Mouse (Mus musculus) liver, adult 2 months (tissue): ENCODE measurements around the gene Lmf1. TPM values are rescaled to one million over a fixed set of nuclear protein-coding genes. Genes with fewer than 3 reads are reported as not detected.

ENCODE experiments used
- DNase-seq: peaks from one replicate; pipeline ENCODE4 v3.0.0-alpha.2; 2011; ENCODE audit warnings: low read depth, low spot score; ENCODE audit errors: extremely low read depth
- H3K27ac ChIP-seq: fragments of 200-500 bp; replicated peaks from 2 replicates; pipeline ENCODE4 v1.5.1; 2012; ENCODE audit warnings: low read depth, mild to moderate bottlenecking, control low read depth, inconsistent platforms, low read length; ENCODE audit not compliant: insufficient read depth
- H3K27me3 ChIP-seq: fragments of 200-500 bp; 2 replicates; pipeline ENCODE4 v1.6.1; 2012; ENCODE audit warnings: mild to moderate bottlenecking, moderate library complexity, low read length, inconsistent platforms; ENCODE audit not compliant: control insufficient read depth, insufficient read depth
- H3K36me3 ChIP-seq: fragments of 200-500 bp; 2 replicates; pipeline ENCODE4 v1.6.1; 2012; ENCODE audit warnings: low read length, inconsistent platforms; ENCODE audit not compliant: control insufficient read depth, insufficient read depth
- H3K4me1 ChIP-seq: fragments of 200-500 bp; 2 replicates; pipeline ENCODE4 v1.6.1; 2011; ENCODE audit warnings: low read length; ENCODE audit not compliant: control insufficient read depth, insufficient read depth
- H3K4me3 ChIP-seq: fragments of 200-500 bp; 2 replicates; pipeline ENCODE4 v1.5.1; 2011; ENCODE audit warnings: low read depth, mild to moderate bottlenecking, control low read depth, low read length, moderate library complexity; ENCODE audit not compliant: insufficient read depth
- H3K79me2 ChIP-seq: fragments of 200-500 bp; 2 replicates; pipeline ENCODE4 v1.6.1; 2012; ENCODE audit warnings: inconsistent platforms, mild to moderate bottlenecking, low read length, moderate library complexity; ENCODE audit not compliant: control insufficient read depth, insufficient read depth
- H3K9ac ChIP-seq: fragments of 200-500 bp; 2 replicates; pipeline ENCODE4 v1.6.1; 2012; ENCODE audit warnings: low read depth, mild to moderate bottlenecking, control low read depth, inconsistent platforms, low read length
- CTCF ChIP-seq: fragments of 200-500 bp; IDR thresholded peaks from 2 replicates; pipeline ENCODE4 v1.5.1; 2011; ENCODE audit warnings: low read depth, low read length, control low read depth
- POLR2A ChIP-seq: fragments of 200-500 bp; IDR thresholded peaks from 2 replicates; pipeline ENCODE4 v1.6.1; 2011; ENCODE audit warnings: low read length, control low read depth; ENCODE audit not compliant: insufficient read depth; ENCODE audit errors: extremely low read depth
- WGBS: fragments of 180-500 bp; shearing (Covaris S2); methylation state at CpG from one replicate; pipeline ENCODE4 v1.1.7; 2018; 5-methylcytosine and 5-hydroxymethylcytosine counted together
- polyA plus RNA-seq: library from polyadenylated mRNA; depleted of rRNA; stranded (reverse); fragments of >200 nt; gene quantifications from 2 replicates; pipeline ENCODE4 v1.2.3, GENCODE M21; 2012
- total RNA-seq: library from RNA; depleted of rRNA; stranded (reverse); fragments of >200 nt; gene quantifications from 2 replicates; pipeline ENCODE4 v1.2.3, GENCODE M21; 2014

The Lmf1 gene
- total and polyA plus RNA-seq, 2 experiments, result 26.9 to 38.4 TPM

DNA sequence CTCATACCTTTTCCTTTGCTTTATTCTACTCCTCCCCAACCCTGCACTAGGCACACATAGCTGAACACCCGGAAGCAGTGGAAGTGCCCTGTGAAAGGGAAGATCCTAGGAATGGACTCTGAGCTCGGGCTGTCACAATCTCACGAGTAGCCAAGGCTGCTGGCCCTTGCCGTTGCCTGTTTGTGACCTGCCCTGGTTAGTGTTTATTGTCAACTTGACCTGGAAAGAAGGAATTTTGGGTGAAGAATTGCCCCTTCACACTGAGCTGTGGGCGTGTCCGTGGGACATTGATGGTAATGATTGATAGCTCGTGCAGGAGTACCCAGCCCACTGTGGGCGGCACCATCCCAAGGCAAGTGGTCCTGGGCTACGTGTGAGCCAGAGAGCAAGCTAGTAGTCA, 5.8 kb downstream of the Lmf1 start:
- no peak overlapping the region for H3K4me3 ChIP-seq
- peaks cover 14% of the 10 kb centered on the region; the same call in 1 of the 2 replicates for H3K36me3 ChIP-seq
- no peaks in the 10 kb centered on the region for H3K27me3 ChIP-seq
- peak; percentile 83 for DNase-seq
- H3K27ac ChIP-seq, result 0 out of 2 replicates have a peak overlapping the region, but pooled peaks have one; percentile 15
- no peak overlapping the region for H3K9ac ChIP-seq
- TF ChIP-seq CTCF, result no peak
- TF ChIP-seq POLR2A, result no peak
- H3K4me1 ChIP-seq, result peaks cover 3% of the 10 kb centered on the region; the same call in 1 of the 2 replicates
- 53% methylated on average over 9 of the region's 9 CpGs for WGBS
- no peaks in the 10 kb centered on the region for H3K79me2 ChIP-seq

DNA sequence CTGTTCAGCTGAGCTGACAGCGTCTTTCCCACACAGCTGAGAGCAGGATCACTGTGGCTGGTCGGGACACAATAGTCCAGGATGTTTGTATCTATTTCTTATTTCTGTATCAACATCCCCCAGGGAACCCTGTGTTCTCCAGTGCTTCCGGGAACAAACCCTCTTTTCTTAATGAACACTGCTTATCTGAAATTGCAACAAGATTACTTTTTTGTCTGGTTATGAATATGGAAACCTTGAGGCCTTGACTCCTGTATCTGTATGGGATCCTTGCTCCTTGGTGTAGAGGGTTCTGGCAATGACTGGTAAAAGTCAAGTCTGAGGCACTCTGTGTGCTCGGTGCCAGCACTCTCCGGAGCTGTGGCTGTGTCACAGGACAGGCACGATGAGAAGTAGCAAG, 11.2 kb downstream of the Lmf1 start:
- no peak for DNase-seq
- H3K9ac ChIP-seq, result no peak overlapping the region
- no peaks in the 10 kb centered on the region for H3K27me3 ChIP-seq
- H3K4me1 ChIP-seq, result no peaks in the 10 kb centered on the region
- no peak overlapping the region for H3K27ac ChIP-seq
- no peaks in the 10 kb centered on the region for H3K79me2 ChIP-seq
- WGBS, result 87% methylated on average over 6 of the region's 6 CpGs
- TF ChIP-seq POLR2A, result no peak
- TF ChIP-seq CTCF, result no peak
- peaks cover 14% of the 10 kb centered on the region; the same call in 1 of the 2 replicates for H3K36me3 ChIP-seq
- H3K4me3 ChIP-seq, result no peak overlapping the region

DNA sequence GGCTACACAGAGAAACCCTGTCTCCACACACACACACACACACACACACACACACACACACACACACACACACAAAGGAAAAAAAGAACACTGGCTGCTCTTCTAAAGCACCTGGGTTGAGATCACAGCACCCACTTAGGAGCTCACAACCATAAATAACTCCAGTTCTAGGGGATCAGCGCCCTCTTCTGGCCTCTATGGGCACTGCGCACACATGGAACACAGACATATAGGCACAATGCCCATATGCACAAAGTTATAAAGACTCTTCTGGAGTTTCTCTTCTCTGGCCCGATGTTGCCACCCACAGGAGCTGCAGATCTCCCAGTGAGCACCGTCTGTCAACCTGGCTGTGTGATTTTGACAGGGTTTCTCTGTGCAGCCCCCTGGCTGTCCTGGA, 12.1 kb downstream of the Lmf1 start:
- no peak for DNase-seq

DNA sequence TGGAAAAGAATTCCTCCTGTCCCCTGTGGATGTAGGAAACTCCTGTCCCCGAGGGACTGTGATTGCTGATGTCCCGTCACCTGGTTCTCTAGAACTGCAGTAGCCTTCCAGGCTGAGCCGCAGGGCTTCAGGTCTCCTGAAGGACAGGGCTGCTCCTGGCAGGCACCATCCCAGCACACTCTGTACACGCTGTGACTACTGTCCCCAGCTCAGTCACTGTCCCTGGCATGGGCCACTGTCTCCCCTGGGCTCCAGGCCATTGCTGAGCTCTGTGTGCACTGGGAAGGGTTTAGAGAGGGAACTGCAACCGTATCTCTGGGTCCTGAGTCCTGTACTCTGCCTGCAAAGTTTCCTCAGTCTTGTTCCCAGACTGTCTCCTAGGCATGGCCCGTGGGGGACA, 13.5 kb downstream of the Lmf1 start:
- WGBS, result 93% methylated on average over 6 of the region's 6 CpGs
- Histone ChIP-seq H3K4me1 (no peaks in the 10 kb centered on the region), H3K9ac (no peak overlapping the region), H3K4me3 (no peak overlapping the region), H3K27ac (no peak overlapping the region), H3K79me2 (no peaks in the 10 kb centered on the region), H3K27me3 (no peaks in the 10 kb centered on the region), H3K36me3 (peaks cover 10% of the 10 kb centered on the region; the same call in 1 of the 2 replicates)
- no peak for TF ChIP-seq CTCF
- TF ChIP-seq POLR2A, result no peak
- no peak for DNase-seq

More for the DNA sequence above, 12.1 kb downstream of the Lmf1 start:
- H3K4me3 ChIP-seq, result no peak overlapping the region
- no peak overlapping the region for H3K27ac ChIP-seq
- 90% methylated on average over 4 of the region's 4 CpGs for WGBS
- no peaks in the 10 kb centered on the region for H3K4me1 ChIP-seq
- H3K36me3 ChIP-seq, result peaks cover 14% of the 10 kb centered on the region; the same call in 1 of the 2 replicates
- H3K27me3 ChIP-seq, result no peaks in the 10 kb centered on the region
- TF ChIP-seq POLR2A (no peak), CTCF (peak; percentile 24; the same call in 1 of the 2 replicates)
- no peak overlapping the region for H3K9ac ChIP-seq
- H3K79me2 ChIP-seq, result no peaks in the 10 kb centered on the region

DNA sequence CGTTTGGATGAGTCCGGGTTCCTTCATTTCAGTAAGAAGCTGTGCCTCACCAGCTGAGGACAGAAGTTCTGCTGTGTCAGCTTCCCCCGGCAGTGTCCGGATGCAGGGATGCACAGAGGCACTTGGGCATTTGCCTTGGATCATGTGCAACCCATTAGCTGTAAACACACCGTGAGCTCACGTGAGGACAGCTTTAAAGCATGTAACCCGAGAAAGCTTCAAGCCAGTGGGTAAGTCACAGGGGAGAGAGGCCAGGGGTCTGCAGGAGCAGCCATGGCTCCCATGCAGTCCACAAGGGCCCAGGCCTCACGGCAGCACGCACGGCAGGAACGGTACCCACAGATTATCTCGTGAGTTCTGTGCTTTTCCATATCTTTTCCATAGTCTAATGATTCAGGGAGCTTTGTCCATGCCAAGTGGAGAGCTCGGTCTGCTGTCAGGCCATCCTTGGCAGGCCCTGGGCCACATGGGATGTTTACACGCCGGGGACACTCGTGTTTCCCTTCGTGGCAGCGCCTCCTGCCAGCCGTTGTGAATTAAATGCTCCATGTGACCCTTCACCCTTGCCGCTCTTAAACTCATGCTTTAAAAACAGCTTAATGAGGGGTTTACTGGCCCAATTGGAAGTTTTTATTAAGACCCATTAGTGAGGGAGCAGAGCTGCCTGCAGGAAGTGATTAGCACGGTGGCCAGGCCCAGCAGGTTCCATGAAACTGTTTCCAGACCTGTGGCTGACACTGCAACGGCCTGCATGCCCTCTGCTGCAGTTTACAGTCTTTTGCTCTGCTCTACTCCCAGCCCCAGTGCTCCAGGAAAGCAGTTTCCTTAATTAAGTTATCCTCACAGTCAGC, 14.8 kb downstream of the Lmf1 start:
- Histone ChIP-seq H3K4me3 (no peak overlapping the region), H3K79me2 (no peaks in the 10 kb centered on the region), H3K9ac (no peak overlapping the region), H3K36me3 (peaks cover 2% of the 10 kb centered on the region; the same call in 1 of the 2 replicates), H3K4me1 (no peaks in the 10 kb centered on the region), H3K27me3 (no peaks in the 10 kb centered on the region), H3K27ac (no peak overlapping the region)
- WGBS, result 76% methylated on average over 22 of the region's 22 CpGs
- no peak for DNase-seq
- no peak for TF ChIP-seq POLR2A
- no peak for TF ChIP-seq CTCF

DNA sequence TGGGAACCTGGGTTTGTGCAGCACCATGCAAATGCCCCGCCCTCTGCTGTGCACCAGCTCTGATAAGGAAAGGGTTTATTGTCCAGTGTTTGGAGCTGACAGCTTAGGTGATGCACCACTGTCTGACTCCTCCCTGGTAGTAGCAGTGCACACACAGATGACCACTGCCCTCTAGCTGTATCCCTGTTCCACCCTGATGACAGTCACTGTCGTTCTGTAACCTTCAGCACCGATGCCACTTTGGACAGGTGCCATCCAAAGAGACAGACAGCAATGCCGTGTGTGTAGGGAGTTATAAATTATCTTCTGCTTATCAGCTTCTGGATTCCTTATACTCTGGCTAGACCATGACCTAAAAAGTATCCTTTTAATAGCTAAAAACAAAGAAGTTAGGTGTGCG, 16.6 kb downstream of the Lmf1 start:
- Histone ChIP-seq H3K27me3 (no peaks in the 10 kb centered on the region), H3K27ac (no peak overlapping the region), H3K36me3 (peaks cover 2% of the 10 kb centered on the region; the same call in 1 of the 2 replicates), H3K79me2 (no peaks in the 10 kb centered on the region), H3K4me3 (no peak overlapping the region), H3K4me1 (no peaks in the 10 kb centered on the region), H3K9ac (no peak overlapping the region)
- no peak for TF ChIP-seq POLR2A
- TF ChIP-seq CTCF, result peak; percentile 48
- DNase-seq, result peak; percentile 64
- WGBS, result 45% methylated on average over 5 of the region's 5 CpGs
